Mouse (Mus musculus) ES-Bruce4 (cell line): ENCODE results near the gene Gss. TPM values are rescaled to one million over a fixed set of nuclear protein-coding genes. Genes with fewer than 3 reads are reported as not detected.
"Not testable (repeated sequence)": the region's sequence is repeated elsewhere in the genome, so short reads cannot be mapped to it uniquely, and the experiment has no call there.

Experiments
- H3K27ac ChIP-seq: 2 replicates; pipeline ENCODE4 v1.5.1; 2012; ENCODE audit warnings: low read length, inconsistent platforms; ENCODE audit not compliant: insufficient read depth
- H3K27me3 ChIP-seq: 2 replicates; pipeline ENCODE4 v1.6.1; 2012; ENCODE audit warnings: mild to moderate bottlenecking, low read length, inconsistent platforms; ENCODE audit not compliant: control insufficient read depth, poor library complexity, insufficient read depth, severe bottlenecking
- H3K36me3 ChIP-seq: 2 replicates; pipeline ENCODE4 v1.6.1; 2012; ENCODE audit warnings: inconsistent platforms, mild to moderate bottlenecking, low read length, moderate library complexity; ENCODE audit not compliant: control insufficient read depth, poor library complexity, insufficient read depth, severe bottlenecking
- H3K4me1 ChIP-seq: one replicate; pipeline ENCODE4 v1.8.1; 2011; ENCODE audit warnings: low read length; ENCODE audit not compliant: control insufficient read depth, insufficient read depth
- H3K4me3 ChIP-seq: 2 replicates; pipeline ENCODE4 v1.5.1; 2011; ENCODE audit warnings: low read depth, mild to moderate bottlenecking, low read length
- H3K9ac ChIP-seq: 2 replicates; pipeline ENCODE4 v1.6.1; 2012; ENCODE audit warnings: low read depth, mild to moderate bottlenecking, inconsistent platforms; ENCODE audit not compliant: poor library complexity, severe bottlenecking
- H3K9me3 ChIP-seq: replicated peaks from 2 replicates; pipeline ENCODE4 v1.6.1; 2012; ENCODE audit warnings: mild to moderate bottlenecking, low read length, inconsistent platforms; ENCODE audit not compliant: control insufficient read depth, poor library complexity, insufficient read depth, severe bottlenecking
- CTCF ChIP-seq: IDR thresholded peaks from one replicate; pipeline ENCODE4 v1.8.1; 2011; ENCODE audit warnings: low read depth, low read length
- EP300 ChIP-seq: IDR thresholded peaks from 2 replicates; pipeline ENCODE4 v1.6.1; 2011; ENCODE audit warnings: low read depth, low read length; ENCODE audit not compliant: insufficient read depth
- POLR2A ChIP-seq: IDR thresholded peaks from one replicate; pipeline ENCODE4 v1.8.1; 2011; ENCODE audit warnings: low read length; ENCODE audit not compliant: insufficient read depth
- polyA plus RNA-seq: library from polyadenylated mRNA; stranded (reverse); fragments of >200 nt; gene quantifications from 2 replicates; pipeline ENCODE4 v1.2.4, GENCODE M21; 2011; ENCODE audit warnings: low read depth; ENCODE audit not compliant: missing spikeins, insufficient read depth, insufficient read length

The Gss gene
- polyA plus RNA-seq, 1 experiment: 14.8 TPM

DNA sequence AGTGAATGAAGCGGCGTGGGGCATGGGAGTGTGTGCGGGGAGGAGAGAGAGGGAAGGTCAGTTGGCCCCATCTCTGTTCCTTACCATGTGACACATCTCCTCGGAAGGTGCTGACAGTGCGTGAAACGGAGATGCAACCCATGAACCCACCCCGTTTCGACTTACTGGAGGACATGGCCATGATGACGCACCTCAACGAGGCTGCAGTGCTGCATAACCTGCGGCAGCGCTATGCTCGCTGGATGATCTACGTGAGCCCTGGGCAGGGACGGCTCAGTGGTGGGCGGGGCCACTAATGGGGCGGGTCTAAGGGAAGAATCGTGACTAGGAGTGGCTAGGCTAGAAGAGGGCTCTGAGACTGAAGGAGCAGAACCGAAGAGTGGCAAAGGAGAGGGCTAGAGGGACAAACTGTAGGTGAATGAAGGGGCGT lies 20.7 kb upstream of the Gss start:
- no peak overlapping the region for H3K9ac ChIP-seq

GRCm38 (mm10) chr2:155611834-155612550 lies 19.4 kb upstream of the Gss start:
- Histone ChIP-seq H3K9me3 (no peaks in the 10 kb centered on the region), H3K36me3 (no peaks in the 10 kb centered on the region), H3K27ac (no peak overlapping the region), H3K4me3 (no peak overlapping the region), H3K27me3 (no peaks in the 10 kb centered on the region), H3K9ac (no peak overlapping the region), H3K4me1 (peaks cover 10% of the 10 kb centered on the region)
- TF ChIP-seq EP300 (no peak), CTCF (no peak), POLR2A (no peak)

More for the DNA sequence above, 20.7 kb upstream of the Gss start:
- peak; percentile 62; the same call in 1 of the 2 replicates for TF ChIP-seq EP300
- TF ChIP-seq POLR2A: peak; percentile 54
- TF ChIP-seq CTCF: no peak
- Histone ChIP-seq H3K9me3 (no peaks in the 10 kb centered on the region), H3K27ac (no peak overlapping the region), H3K36me3 (no peaks in the 10 kb centered on the region), H3K4me1 (peaks cover 10% of the 10 kb centered on the region), H3K4me3 (peak overlapping the region; percentile 59), H3K27me3 (no peaks in the 10 kb centered on the region)

- H3K36me3 ChIP-seq: no peaks in the 10 kb centered on the region
- peaks cover 10% of the 10 kb centered on the region for H3K4me1 ChIP-seq
- TF ChIP-seq EP300 (peak; percentile 70; the same call in 1 of the 2 replicates), CTCF (no peak), POLR2A (no peak)
Observed at GRCm38 (mm10) chr2:155610978-155611377, 18.4 kb upstream of the Gss start, which contains the start of gene Myh7b. Myh7b (plus strand) TSS chr2:155611212.

GRCm38 (mm10) chr2:155606360-155606759 lies 13.8 kb upstream of the Gss start:
- Histone ChIP-seq H3K9ac (no peak overlapping the region), H3K9me3 (no peaks in the 10 kb centered on the region), H3K4me1 (peaks cover 5% of the 10 kb centered on the region), H3K27ac (no peak overlapping the region), H3K27me3 (no peaks in the 10 kb centered on the region), H3K36me3 (no peaks in the 10 kb centered on the region), H3K4me3 (no peak overlapping the region)
- TF ChIP-seq CTCF: no peak
- TF ChIP-seq EP300: no peak
- no peak for TF ChIP-seq POLR2A

More at GRCm38 (mm10) chr2:155610978-155611377, 18.4 kb upstream of the Gss start, which contains the start of gene Myh7b:
- Histone ChIP-seq H3K9ac (no peak within 1 kb of the TSS), H3K9me3 (no peaks in the 10 kb centered on the region), H3K27ac (no peak within 1 kb of the TSS), H3K4me3 (no peak within 1 kb of the TSS), H3K27me3 (no peaks in the 10 kb centered on the region)

- not testable (repeated sequence) for H3K36me3 ChIP-seq, H3K4me3 ChIP-seq, H3K9ac ChIP-seq, H3K4me1 ChIP-seq, H3K9me3 ChIP-seq, H3K27me3 ChIP-seq, H3K27ac ChIP-seq
Observed at GRCm38 (mm10) chr2:155605236-155605589, 12.6 kb upstream of the Gss start.

- Histone ChIP-seq H3K36me3 (no peaks in the 10 kb centered on the region), H3K9ac (no peak overlapping the region), H3K4me1 (peaks cover 1% of the 10 kb centered on the region), H3K4me3 (no peak overlapping the region), H3K27me3 (no peaks in the 10 kb centered on the region), H3K27ac (no peak overlapping the region), H3K9me3 (no peaks in the 10 kb centered on the region)
- TF ChIP-seq POLR2A (no peak), EP300 (0 out of 2 replicates have a peak, but pooled peaks have one; percentile 18), CTCF (no peak)
Observed at GRCm38 (mm10) chr2:155604560-155605235, 12.1 kb upstream of the Gss start.
